Mouse (Mus musculus) liver, embryonic 14.5 days (tissue): ENCODE results near the gene Rpl6. TPM values are rescaled to one million over a fixed set of nuclear protein-coding genes. Genes with fewer than 3 reads are reported as not detected.

Experiments used
- ATAC-seq: fragments of 200-750 bp; cut with Nextera tagmentation; 2 replicates; pipeline ENCODE4 v1.8.0; 2017; ENCODE audit warnings: moderate number of reproducible peaks, mild to moderate bottlenecking, moderate library complexity; ENCODE audit not compliant: insufficient read depth
- DNase-seq, 3 experiments: peaks; one replicate each; pipeline ENCODE4 v3.0.0-alpha.2; 2012 to 2013; ENCODE audit warnings: low read depth in 3 of 3, low spot score in 3 of 3
- H3K27ac ChIP-seq: fragments of 300-500 bp; sonication (generic); 2 replicates; pipeline ENCODE4 v1.5.1; 2014; ENCODE audit warnings: moderate library complexity, mild to moderate bottlenecking, control low read depth, inconsistent platforms
- H3K27me3 ChIP-seq: fragments of 300-500 bp; sonication (generic); 2 replicates; pipeline ENCODE4 v1.6.1; 2014; ENCODE audit warnings: mild to moderate bottlenecking, low read length, moderate library complexity; ENCODE audit not compliant: control insufficient read depth, insufficient read depth
- H3K36me3 ChIP-seq: fragments of 300-500 bp; sonication (generic); replicated peaks from 2 replicates; pipeline ENCODE4 v1.6.1; 2014; ENCODE audit warnings: low read depth; ENCODE audit not compliant: control insufficient read depth, insufficient read depth
- H3K4me1 ChIP-seq, 2 experiments: fragments of 200-500 bp in 1 of 2; fragments of 300-500 bp in 1 of 2; sonication (generic) in 1 of 2; replicated peaks; 2 replicates each; pipeline ENCODE4 v1.6.1; 2012 to 2014; ENCODE audit warnings: antibody characterized with exemption in 1 of 2, inconsistent platforms in 1 of 2, low read length in 1 of 2; ENCODE audit not compliant: control insufficient read depth in 2 of 2, insufficient read depth in 2 of 2
- H3K4me2 ChIP-seq: fragments of 300-500 bp; sonication (generic); 2 replicates; pipeline ENCODE4 v1.6.1; 2014; ENCODE audit warnings: low read depth, mild to moderate bottlenecking, control low read depth, moderate library complexity
- H3K4me3 ChIP-seq, 2 experiments: fragments of 200-500 bp in 1 of 2; fragments of 300-500 bp in 1 of 2; sonication (generic) in 1 of 2; 2 replicates each; pipeline ENCODE4 v1.5.1; 2012 to 2014; ENCODE audit warnings: low read depth in 2 of 2, low read length in 2 of 2, mild to moderate bottlenecking in 2 of 2, control low read depth in 1 of 2, inconsistent platforms in 1 of 2, moderate library complexity in 1 of 2; ENCODE audit not compliant: insufficient read depth in 1 of 2
- H3K9ac ChIP-seq: fragments of 300-500 bp; sonication (generic); replicated peaks from 2 replicates; pipeline ENCODE4 v1.6.1; 2014; ENCODE audit warnings: mild to moderate bottlenecking, control low read depth, moderate library complexity
- H3K9me3 ChIP-seq: fragments of 300-500 bp; sonication (generic); 2 replicates; pipeline ENCODE4 v1.6.1; 2016; ENCODE audit warnings: low read length, mixed read lengths; ENCODE audit not compliant: control insufficient read depth
- CTCF ChIP-seq: IDR thresholded peaks from 2 replicates; pipeline ENCODE4 v1.5.1; 2016; ENCODE audit warnings: antibody characterized with exemption, low read depth, control low read depth
- EP300 ChIP-seq: IDR thresholded peaks from 2 replicates; pipeline ENCODE4 v1.6.1; 2016; ENCODE audit warnings: antibody characterized with exemption, low read depth
- WGBS: fragments of 180-500 bp; shearing (Covaris S2); extraction: QIAGEN DNeasy Blood & Tissue Kit; methylation state at CpG from one replicate; pipeline ENCODE4 v1.1.7; 2014; ENCODE audit not compliant: insufficient replicate concordance; 5-methylcytosine and 5-hydroxymethylcytosine counted together
- polyA plus RNA-seq, 2 experiments: library from polyadenylated mRNA; depleted of rRNA in 1 of 2; stranded (reverse) in 1 of 2; unstranded in 1 of 2; fragments of >200 nt; fragmentation: Nextera tagmentation in 1 of 2; extraction: Ambion mirVana in 1 of 2; gene quantifications; 2 replicates each; pipeline versions ENCODE4 v1.2.1 to v1.2.3; 2012 to 2014

The Rpl6 gene
- polyA plus RNA-seq (2012; rRNA removed) (403 and 658 TPM in 2 replicates), polyA plus RNA-seq (2014; fragmentation: Nextera tagmentation; extraction: Ambion mirVana) (477 and 488 TPM in 2 replicates)

GRCm38 (mm10) chr5:121204132-121205089 lies at the start of gene Rpl6:
TSS of gene Rpl6 (plus strand) at chr5:121204481.
- no peak for TF ChIP-seq CTCF
- no peak for TF ChIP-seq EP300
- Histone ChIP-seq H3K27ac (peak within 1 kb of the TSS; percentile 66), H3K9ac (peak within 1 kb of the TSS; percentile 97), H3K36me3 (peaks cover 40% of the 10 kb centered on the region), H3K27me3 (no peaks in the 10 kb centered on the region), H3K9me3 (no peaks in the 10 kb centered on the region), H3K4me1 (peaks cover 12 to 18% of the 10 kb centered on the region in 2 experiments), H3K4me2 (peak within 1 kb of the TSS; percentile 68), H3K4me3 (peak within 1 kb of the TSS; percentile 91 to 99)
- WGBS = under 1% methylated on average over 52 of the region's 52 CpGs
- DNase-seq (peak; percentile 75 to 77 (median 76)), ATAC-seq (peak; percentile 83)

GRCm38 (mm10) chr5:121156121-121156520 lies 48.2 kb upstream of the Rpl6 start:
- H3K27ac ChIP-seq = no peak overlapping the region
- H3K4me2 ChIP-seq = no peak overlapping the region
- H3K9ac ChIP-seq = no peak overlapping the region
- H3K4me1 ChIP-seq = no peaks in the 10 kb centered on the region
- no peak overlapping the region for H3K4me3 ChIP-seq
- no peak for DNase-seq
- H3K36me3 ChIP-seq = peaks cover 19% of the 10 kb centered on the region
- 89% methylated on average over 4 of the region's 4 CpGs for WGBS
- H3K27me3 ChIP-seq = no peaks in the 10 kb centered on the region
- TF ChIP-seq CTCF = no peak
- TF ChIP-seq EP300 = no peak
- ATAC-seq = no peak
- H3K9me3 ChIP-seq = no peaks in the 10 kb centered on the region

GRCm38 (mm10) chr5:121157017-121157416 lies 47.3 kb upstream of the Rpl6 start:
- peaks cover 23% of the 10 kb centered on the region for H3K36me3 ChIP-seq
- DNase-seq = no peak

GRCm38 (mm10) chr5:121157489-121157888 lies 46.8 kb upstream of the Rpl6 start:
- Histone ChIP-seq H3K27me3 (no peaks in the 10 kb centered on the region), H3K9me3 (no peaks in the 10 kb centered on the region), H3K27ac (no peak overlapping the region), H3K4me2 (no peak overlapping the region), H3K36me3 (peaks cover 22% of the 10 kb centered on the region), H3K4me3 (no peak overlapping the region), H3K4me1 (no peaks in the 10 kb centered on the region), H3K9ac (no peak overlapping the region)
- DNase-seq (no peak), ATAC-seq (no peak)
- WGBS = 80% methylated on average over 5 of the region's 5 CpGs
- TF ChIP-seq CTCF = no peak
- no peak for TF ChIP-seq EP300

More at GRCm38 (mm10) chr5:121157017-121157416, 47.3 kb upstream of the Rpl6 start:
- Histone ChIP-seq H3K9me3 (no peaks in the 10 kb centered on the region), H3K9ac (no peak overlapping the region), H3K4me1 (no peaks in the 10 kb centered on the region), H3K27ac (no peak overlapping the region), H3K4me3 (no peak overlapping the region), H3K27me3 (no peaks in the 10 kb centered on the region), H3K4me2 (no peak overlapping the region)
- ATAC-seq = no peak
- WGBS = 81% methylated on average over 2 of the region's 2 CpGs
- TF ChIP-seq CTCF = no peak
- TF ChIP-seq EP300 = no peak

- WGBS = 83% methylated on average over 7 of the region's 7 CpGs
- H3K9me3 ChIP-seq = no peaks in the 10 kb centered on the region
- H3K27me3 ChIP-seq = no peaks in the 10 kb centered on the region
- DNase-seq (no peak), ATAC-seq (no peak)
- H3K9ac ChIP-seq = no peak overlapping the region
- H3K36me3 ChIP-seq = peaks cover 29% of the 10 kb centered on the region
- H3K27ac ChIP-seq = no peak overlapping the region
- no peak overlapping the region for H3K4me3 ChIP-seq
- no peaks in the 10 kb centered on the region for H3K4me1 ChIP-seq
- no peak overlapping the region for H3K4me2 ChIP-seq
- TF ChIP-seq CTCF (no peak), EP300 (no peak)
These were observed 45.3 kb upstream of the Rpl6 start for GRCm38 (mm10) chr5:121158966-121159365.
